Mouse (Mus musculus) heart, adult 2 months (tissue): ENCODE measurements around the gene Ror1.

Source experiments
- CTCF ChIP-seq: fragments of 200-600 bp; IDR thresholded peaks from 2 replicates; pipeline ENCODE4 v1.8.1; 2022; ENCODE audit warnings: antibody characterized with exemption, mild to moderate bottlenecking, moderate library complexity
- EP300 ChIP-seq: fragments of 200-500 bp; IDR thresholded peaks from 2 replicates; pipeline ENCODE4 v1.6.1; 2011; ENCODE audit warnings: low read depth, low read length, control low read depth; ENCODE audit not compliant: insufficient read depth
- POLR2A ChIP-seq: fragments of 200-500 bp; IDR thresholded peaks from 2 replicates; pipeline ENCODE4 v1.6.1; 2011; ENCODE audit warnings: mild to moderate bottlenecking, low read depth, low read length, control low read depth; ENCODE audit not compliant: insufficient read depth

DNA sequence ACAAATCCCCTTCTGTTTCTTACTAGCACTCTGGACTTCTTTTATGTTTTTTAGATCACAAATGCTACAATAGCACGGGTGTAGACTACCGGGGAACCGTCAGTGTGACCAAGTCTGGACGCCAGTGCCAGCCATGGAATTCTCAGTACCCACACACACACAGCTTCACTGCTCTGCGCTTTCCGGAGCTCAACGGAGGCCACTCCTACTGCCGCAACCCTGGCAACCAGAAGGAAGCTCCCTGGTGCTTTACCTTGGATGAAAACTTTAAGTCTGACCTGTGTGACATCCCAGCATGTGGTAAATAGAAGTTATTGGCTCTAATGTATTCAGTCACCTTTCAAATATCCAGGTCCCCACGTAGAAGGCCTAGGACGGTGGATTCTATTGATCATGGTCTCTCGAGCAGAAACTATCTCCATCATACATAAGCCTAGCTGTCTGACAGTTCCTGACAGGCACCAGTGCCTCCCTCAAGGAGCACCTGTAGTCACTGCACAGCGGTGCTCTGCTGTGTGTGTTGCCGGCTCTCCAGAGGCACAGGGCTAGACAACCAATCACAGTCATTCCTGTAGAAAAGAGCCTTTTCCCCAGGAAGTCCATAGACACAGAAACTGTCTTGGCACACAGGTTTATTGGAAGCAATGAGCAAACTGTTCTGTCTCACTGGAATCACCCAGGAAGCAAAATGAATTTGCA, 316.4 kb downstream of the Ror1 start:
- no peak for TF ChIP-seq CTCF
- no peak for TF ChIP-seq EP300
- TF ChIP-seq POLR2A: no peak
